Mouse (Mus musculus) spleen, embryonic (tissue): Measurements from ENCODE around the gene Rubcn.

ENCODE experiments used
- CTCF ChIA-PET: fragments of 350-600 bp; sonication (Branson Sonifier 250); formaldehyde crosslinking; loops from one replicate; lab custom pipeline; 2022; lab: Charles Lee

Gene Rubcn

GRCm38 (mm10) chr16:32873366-32873765 lies 4.2 kb downstream of the Rubcn start:
- CTCF ChIA-PET: interaction anchor here (0.6 kb wide), 1 partner anchor 758 kb away, joined by 4 read pairs; no protein-coding TSS in a partner anchor

- CTCF ChIA-PET: interaction anchor here (1.2 kb wide), 1 partner anchor 9 kb away, joined by 3 read pairs; no protein-coding TSS in a partner anchor
These were observed 7.3 kb downstream of the Rubcn start for GRCm38 (mm10) chr16:32870231-32870630.

- CTCF ChIA-PET: interaction anchor here (0.9 to 1.2 kb wide), 2 partner anchors 11 to 369 kb away, joined by 3 to 4 read pairs; no protein-coding TSS in a partner anchor
These were observed 9.5 kb downstream of the Rubcn start for GRCm38 (mm10) chr16:32867919-32868552.

- CTCF ChIA-PET: interaction anchor here (1.2 kb wide), 2 partner anchors 10 to 12 kb away, joined by 3 to 6 read pairs; no protein-coding TSS in a partner anchor
These were observed 10.9 kb downstream of the Rubcn start for GRCm38 (mm10) chr16:32866713-32867112.

GRCm38 (mm10) chr16:32865401-32865800 lies 12.2 kb downstream of the Rubcn start:
- CTCF ChIA-PET: no interaction called here

- CTCF ChIA-PET: no interaction called here
These were observed 15.7 kb downstream of the Rubcn start for GRCm38 (mm10) chr16:32861813-32862385.

- CTCF ChIA-PET: no interaction called here
These were observed 18.6 kb downstream of the Rubcn start for GRCm38 (mm10) chr16:32858771-32859636.

GRCm38 (mm10) chr16:32858356-32858755 lies 19.2 kb downstream of the Rubcn start:
- CTCF ChIA-PET: interaction anchor here (0.6 kb wide), 1 partner anchor 48 kb away, joined by 3 read pairs; the partner anchor contains the start of gene Smbd1

GRCm38 (mm10) chr16:32856751-32857150 lies 20.8 kb downstream of the Rubcn start:
- CTCF ChIA-PET: no interaction called here

GRCm38 (mm10) chr16:32854050-32854571 lies 23.5 kb downstream of the Rubcn start:
- CTCF ChIA-PET: interaction anchor here (0.5 to 0.8 kb wide), 4 partner anchors 45 to 643 kb away, joined by 4 to 22 read pairs (median 4); no protein-coding TSS in a partner anchor

- CTCF ChIA-PET: interaction anchor here (0.5 to 0.8 kb wide), 3 partner anchors 46 to 644 kb away, joined by 4 to 22 read pairs (median 5); no protein-coding TSS in a partner anchor
These were observed 24.0 kb downstream of the Rubcn start for GRCm38 (mm10) chr16:32853492-32854049.

- CTCF ChIA-PET: no interaction called here
These were observed 28.3 kb downstream of the Rubcn start for GRCm38 (mm10) chr16:32849042-32849830.

- CTCF ChIA-PET: no interaction called here
These were observed 30.5 kb downstream of the Rubcn start for GRCm38 (mm10) chr16:32847103-32847502.

GRCm38 (mm10) chr16:32831501-32831900 lies 46.1 kb downstream of the Rubcn start:
- CTCF ChIA-PET: no interaction called here

- CTCF ChIA-PET: no interaction called here
These were observed 48.5 kb downstream of the Rubcn start for GRCm38 (mm10) chr16:32829104-32829503.

- CTCF ChIA-PET: no interaction called here
These were observed 51.0 kb downstream of the Rubcn start for GRCm38 (mm10) chr16:32826521-32826920.

GRCm38 (mm10) chr16:32825380-32825779 lies 52.2 kb downstream of the Rubcn start:
- CTCF ChIA-PET: interaction anchor here (0.6 kb wide), 1 partner anchor 763 kb away, joined by 4 read pairs; no protein-coding TSS in a partner anchor

- CTCF ChIA-PET: interaction anchor here (0.8 kb wide), 1 partner anchor 13 kb away, joined by 3 read pairs; no protein-coding TSS in a partner anchor
These were observed 53.5 kb downstream of the Rubcn start for GRCm38 (mm10) chr16:32824061-32824460.

GRCm38 (mm10) chr16:32823487-32823886 lies 54.1 kb downstream of the Rubcn start:
- CTCF ChIA-PET: interaction anchor here (0.8 kb wide), 1 partner anchor 13 kb away, joined by 3 read pairs; no protein-coding TSS in a partner anchor

- CTCF ChIA-PET: no interaction called here
These were observed 54.7 kb downstream of the Rubcn start for GRCm38 (mm10) chr16:32822881-32823280.
